Mouse (Mus musculus) right cerebral cortex, postnatal 36 days (tissue): ENCODE data around the gene Tjp3.
A peak's percentile ranks its signal among the peaks of the same experiment; 100 is the strongest.
"Not testable (repeated sequence)": the region's sequence is repeated elsewhere in the genome, so short reads cannot be mapped to it uniquely, and the experiment has no call there.

Experiments
- DNase-seq, 2 experiments: peaks; one replicate each; pipeline ENCODE4 v3.0.0; 2022; ENCODE audit warnings: low spot score in 2 of 2, mixed read lengths in 1 of 2

Gene Tjp3

DNA sequence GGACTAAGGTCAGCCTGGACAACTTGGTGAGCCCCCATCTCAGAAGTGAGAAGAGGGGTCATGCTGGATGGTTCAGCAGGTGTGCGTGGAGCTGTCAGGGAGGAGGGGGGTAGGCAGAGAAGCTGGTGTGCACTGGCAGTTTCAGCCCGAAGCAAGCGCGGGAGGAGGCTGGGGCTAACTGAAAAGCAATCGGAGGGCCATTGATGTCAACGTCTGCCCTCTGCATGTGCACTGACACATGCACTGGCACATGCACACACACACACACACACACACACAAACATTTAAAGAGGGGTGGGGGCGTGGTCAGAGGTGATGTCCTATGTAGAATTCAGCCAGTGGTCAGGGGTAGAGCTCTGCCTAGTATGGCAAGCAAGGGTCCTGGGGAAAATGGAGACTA, 59.9 kb downstream of the Tjp3 start:
- DNase-seq, result no peak

DNA sequence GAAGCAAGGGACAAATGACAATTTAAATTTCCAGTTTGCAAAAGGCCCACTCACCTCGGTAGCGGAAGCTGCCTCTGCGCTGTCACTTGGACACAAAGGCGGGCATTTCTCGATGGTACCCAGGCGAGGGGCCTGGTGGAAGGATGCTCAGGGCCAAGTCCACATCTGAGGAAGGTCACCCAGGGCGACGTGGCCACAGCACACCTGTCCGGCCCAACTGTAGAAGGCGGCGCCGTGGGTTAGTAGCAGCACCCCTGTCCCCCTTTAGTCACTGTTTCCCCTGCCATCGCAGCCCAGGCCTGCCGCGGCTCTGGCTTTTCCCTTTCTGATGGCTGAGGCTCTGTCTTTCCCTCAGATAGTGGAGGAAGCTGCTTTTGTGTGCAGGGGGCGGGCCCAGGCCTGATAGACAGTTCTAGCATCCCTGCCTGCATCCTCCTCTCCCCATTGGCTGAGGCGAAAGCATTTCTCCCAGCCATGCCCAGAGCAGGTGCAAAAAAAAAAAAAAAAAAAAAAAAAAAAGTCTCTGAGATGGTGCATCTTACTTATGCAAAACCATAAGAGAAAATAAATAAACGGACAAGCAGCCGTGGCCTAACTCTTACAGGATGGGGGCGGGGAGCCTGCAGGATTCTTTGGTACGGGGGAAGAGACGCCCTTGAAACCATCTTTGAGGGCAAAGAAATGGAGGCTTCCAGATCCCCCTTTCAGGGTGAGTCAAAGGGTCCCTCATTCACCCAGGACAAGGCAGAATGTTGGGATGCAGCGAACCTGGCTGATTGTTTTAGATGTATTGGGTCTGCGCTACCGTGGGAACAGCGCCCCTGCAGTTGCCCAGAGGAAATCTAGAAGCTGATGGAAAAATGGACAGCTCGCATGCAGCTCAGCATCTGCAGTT, 60.7 kb downstream of the Tjp3 start, which contains the start of gene Atcay:
Gene Atcay (minus strand): TSS at position 396 of the 895 bp plus-strand sequence.
- DNase-seq, result peak; percentile 83 to 89

DNA sequence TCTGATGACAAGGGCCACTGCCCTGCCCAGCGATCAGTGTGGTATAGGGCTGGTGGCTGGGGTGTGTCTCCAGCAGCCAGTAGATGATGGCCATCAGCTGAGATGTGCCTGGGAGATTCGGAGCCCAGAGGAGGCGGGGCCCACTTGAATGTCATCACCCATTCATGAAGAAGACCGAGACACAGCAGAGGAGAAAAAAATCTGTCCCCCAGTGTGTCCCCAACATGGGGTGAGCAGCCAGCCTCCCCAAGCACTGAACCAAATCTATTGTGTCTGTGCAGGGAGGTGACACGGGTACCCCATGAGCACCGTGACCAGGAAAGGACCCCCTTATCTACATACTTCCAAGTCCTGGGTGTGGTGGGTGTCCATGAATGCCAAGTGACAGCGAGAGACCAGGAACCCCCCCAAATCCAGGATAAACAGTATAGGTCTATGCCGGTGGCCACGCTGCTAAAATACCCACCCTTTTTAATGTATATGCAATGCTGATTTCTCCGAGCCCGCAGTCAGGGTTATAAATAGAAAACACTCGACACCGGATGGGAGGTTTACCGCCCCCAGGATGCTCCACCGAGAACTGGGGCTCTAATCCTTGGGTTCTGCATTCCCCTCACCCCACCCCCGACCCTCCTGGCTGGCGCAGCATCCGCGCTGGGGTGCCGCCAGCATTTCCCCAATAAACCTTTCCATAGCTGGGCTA, 61.5 kb downstream of the Tjp3 start:
- no peak for DNase-seq

- not testable (repeated sequence) for DNase-seq
Measured at GRCm38 (mm10) chr10:81223731-81224130, 67.7 kb downstream of the Tjp3 start.
